Mouse (Mus musculus) spleen, embryonic (tissue): ENCODE measurements around the gene Tmem120b.

Source experiments
- CTCF ChIA-PET: fragments of 350-600 bp; sonication (Branson Sonifier 250); formaldehyde crosslinking; loops from one replicate; lab custom pipeline; 2022; lab: Charles Lee

Gene Tmem120b

DNA sequence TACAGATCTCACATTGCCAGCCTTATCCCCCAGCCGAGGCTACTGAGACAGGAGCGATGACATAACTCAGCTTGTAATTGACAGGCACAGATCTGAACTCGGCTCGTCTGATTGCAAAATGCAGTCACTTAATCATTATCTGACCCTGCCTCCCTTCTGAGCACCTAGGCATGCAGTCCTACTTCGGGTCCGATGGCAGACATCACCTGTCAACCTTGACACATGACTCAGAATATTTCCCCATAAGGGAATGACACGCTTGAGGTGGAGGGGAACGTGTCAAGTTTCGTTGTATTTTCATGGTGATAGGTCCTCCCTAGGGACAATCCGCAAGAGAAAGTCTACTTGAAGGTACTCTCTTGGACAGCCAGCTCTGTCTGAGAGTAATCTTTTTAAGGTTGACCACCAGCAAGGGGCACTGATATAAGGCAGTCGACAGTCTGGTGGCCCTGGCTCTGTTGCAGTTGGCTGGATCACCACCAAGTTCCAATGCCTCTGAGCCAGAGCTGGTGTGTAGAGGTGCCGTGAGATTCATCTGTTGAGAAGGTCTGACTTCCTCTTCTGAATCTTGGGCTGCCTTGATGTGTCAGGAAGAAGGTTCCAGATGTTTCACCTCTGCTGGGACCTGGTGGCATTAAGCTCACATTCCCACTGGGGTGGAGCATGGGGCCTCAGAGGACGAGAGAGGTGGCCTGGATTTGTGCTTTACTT is 15.3 kb downstream of the Tmem120b start:
- CTCF ChIA-PET: no interaction called here

DNA sequence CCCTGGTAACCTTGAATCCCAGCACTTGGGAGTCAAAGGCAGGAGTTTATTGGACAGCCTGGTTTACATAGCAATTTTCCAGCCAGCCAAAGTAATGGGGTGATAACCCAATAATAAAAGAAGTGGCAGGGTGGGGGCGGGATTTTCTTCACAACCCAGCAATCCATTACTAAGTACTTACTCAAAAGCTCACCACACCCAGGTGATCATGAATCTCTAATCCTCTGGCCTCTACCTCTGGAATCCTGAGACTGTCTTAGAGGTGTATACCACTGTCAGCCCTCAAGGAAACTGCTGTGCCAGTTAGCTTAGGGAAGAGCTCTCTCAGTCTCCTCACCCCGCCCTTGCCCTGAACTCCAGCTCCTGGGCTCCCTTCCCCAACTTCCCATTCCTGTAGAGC is 18.3 kb downstream of the Tmem120b start:
- CTCF ChIA-PET: interaction anchor here (0.6 to 1.1 kb wide), 3 partner anchors 43 to 46 kb away, joined by 3 to 6 read pairs (median 3); no protein-coding TSS in a partner anchor

DNA sequence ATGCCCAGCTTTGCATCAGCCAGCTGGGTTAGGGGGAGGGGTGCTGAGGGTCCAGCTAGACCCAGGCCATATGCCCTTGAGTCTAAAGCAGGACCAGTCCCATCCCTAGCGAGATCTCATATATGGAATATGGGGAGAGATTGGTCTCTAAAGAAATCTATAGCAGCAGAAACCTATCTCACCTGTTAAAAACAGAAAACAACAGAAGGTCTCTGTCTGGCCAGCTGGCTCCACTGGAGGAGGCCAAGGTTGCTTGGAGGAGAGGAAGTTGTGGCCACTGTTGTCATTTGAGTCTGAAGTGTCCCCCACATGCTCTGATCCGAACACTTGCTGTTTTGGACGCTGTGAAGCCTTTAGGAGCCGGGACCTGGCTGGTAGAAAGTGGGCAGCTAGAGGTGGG is 20.6 kb downstream of the Tmem120b start:
- CTCF ChIA-PET: no interaction called here

DNA sequence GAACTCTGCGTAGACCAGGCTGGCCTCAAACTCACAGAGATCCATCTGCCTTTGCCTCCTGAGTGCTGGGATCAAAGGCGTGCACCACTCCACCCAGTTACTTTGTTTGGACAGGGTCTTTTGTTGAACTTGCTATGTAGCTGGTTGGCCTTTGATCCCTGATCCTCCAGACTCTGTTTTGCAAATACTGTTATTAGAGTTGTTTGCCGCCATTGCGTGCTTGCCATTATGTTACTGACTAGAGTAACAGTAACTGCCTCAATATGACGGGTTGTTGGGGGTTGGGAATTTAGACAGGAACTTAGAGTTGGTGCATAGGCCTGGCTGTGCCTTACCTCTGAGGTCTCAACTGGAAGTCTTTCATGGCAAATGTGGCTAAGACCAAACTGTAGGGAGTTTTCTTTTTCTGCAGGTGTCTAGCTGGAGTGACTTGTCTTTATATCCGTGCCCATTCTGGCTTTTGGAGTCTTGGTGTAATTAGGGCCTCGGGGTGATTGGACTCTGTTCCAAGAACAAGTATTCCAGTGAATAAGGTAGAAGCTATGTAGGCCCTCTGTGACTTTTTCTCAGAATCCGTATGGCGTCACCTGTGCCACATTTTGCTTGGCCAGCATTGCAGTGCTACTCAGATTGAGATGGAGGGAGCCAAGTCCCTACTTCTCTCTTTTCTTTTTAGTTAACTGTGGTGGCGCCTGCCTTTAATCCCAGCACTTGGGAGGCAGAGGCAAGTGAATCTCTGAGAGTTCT is 22.5 kb downstream of the Tmem120b start:
- CTCF ChIA-PET: interaction anchor here (0.6 kb wide), 1 partner anchor 53 kb away, joined by 4 read pairs; no protein-coding TSS in a partner anchor

DNA sequence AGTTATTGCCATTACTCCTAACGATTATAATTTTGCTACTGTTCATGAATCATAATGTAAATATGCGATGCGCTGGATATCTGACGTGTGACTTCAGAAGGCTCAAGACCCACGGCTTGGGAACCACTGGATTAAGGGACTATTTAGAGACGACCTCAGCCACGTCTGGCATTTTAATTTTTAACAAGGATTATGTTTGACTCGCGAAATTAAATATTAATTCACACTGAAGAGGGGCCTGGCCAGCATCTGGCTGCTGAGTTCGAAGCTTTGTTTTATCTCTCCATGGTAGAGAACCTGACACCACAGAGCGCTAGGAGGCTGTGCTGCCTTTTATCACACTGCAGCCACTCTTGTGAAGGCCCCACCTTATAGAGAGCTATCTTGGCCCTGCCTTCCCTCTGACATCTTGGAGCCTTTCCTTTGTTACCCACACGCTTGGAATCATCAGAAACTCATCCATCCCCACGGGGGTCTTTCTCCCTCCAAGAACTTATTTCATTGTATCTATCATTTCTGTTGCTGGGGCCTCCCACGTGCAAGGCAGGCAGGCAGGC is 24.9 kb downstream of the Tmem120b start:
- CTCF ChIA-PET: no interaction called here

DNA sequence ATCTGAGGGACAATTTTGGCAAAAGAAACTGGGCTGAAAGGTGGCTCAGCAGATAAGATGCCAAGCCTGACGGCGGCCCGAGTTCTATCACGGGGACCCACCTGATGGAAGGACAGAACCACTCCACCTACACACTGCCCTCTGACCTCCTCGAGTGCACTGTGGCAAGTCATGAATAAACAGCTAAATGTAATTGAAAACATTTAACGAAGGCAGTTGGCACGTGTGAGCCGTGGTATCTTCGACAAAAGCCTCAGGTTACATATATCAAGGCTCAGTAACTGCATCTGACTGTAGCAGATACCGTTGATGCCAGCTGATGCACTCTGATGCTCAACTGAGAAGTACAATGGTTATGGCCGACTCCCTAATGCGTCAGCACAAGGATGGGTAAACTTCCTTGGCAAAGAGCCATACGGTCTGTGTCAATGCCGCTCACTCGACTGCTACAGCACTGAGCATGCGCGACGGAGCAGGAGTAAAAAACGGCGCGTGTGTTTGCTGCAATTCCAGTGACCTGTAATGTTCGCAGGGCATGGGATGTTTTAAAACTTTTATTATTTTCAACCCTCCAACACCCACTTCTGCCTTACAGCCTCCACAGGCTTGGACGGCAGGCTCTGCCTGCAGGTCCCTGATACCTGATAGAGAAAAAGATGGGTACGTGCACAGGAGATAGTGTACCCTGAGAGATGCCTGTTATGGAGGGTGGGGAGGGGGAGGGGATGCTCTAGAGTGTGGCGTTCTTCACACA is 26.2 kb downstream of the Tmem120b start:
- CTCF ChIA-PET: no interaction called here

DNA sequence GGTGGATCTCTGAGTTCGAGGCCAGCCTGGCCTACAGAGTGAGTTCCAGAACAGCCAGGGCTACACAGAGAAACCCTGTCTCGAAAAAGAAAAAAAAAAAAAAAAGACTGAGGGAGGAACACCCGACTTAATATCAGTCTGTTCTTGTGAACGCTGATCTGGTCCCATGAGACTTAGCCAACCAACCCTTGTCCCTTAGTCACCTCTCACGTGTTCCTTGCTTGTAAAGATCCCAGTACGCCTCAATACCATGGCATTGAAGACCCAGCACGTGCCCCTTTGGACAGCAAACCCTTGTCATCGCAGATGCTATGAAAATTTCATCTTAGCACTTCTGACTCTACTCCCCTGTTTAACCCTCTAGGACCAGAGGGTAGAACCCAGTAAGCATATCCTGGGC is 28.1 kb downstream of the Tmem120b start:
- CTCF ChIA-PET: no interaction called here

DNA sequence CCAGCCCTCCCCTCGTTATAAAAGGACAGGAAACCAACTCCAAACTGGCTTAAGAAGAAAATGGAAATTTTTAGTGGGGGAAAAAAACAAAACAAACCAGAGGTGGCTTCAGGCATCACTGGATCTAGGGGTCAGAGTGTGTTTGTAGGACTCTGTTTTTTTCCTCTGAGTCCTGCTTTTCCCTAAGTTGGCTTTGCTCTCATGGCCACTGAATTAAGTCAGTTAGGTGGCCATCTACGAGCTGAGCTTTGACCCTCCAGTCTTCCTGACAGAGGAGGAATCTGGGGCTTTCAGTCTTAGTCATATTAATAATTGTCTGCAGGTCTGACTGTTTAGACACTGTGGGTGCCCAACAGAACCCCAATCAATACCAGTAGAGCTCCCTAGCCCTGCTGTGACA is 30.3 kb downstream of the Tmem120b start:
- CTCF ChIA-PET: interaction anchor here (0.5 kb wide), 1 partner anchor 160 kb away, joined by 3 read pairs; no protein-coding TSS in a partner anchor

DNA sequence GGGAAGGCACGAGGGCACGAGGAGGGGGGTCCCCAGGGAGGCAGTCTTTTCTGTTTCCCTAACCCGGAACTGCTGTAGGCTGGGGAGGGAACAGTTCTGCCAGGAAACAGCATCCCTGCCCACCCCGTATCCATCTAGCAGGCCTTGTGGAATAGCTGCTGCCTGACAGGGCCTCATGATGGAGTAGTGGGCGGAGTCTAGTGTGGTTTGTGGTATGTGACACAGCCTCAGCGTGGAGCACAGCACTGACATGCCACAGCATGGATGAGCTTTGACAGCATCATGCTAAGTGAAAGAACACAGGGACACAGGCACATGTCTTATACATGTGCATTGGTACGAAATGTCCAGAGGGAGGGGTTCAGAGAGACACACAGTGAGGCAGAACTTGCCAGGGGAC is 34.2 kb downstream of the Tmem120b start:
- CTCF ChIA-PET: interaction anchor here (1.0 kb wide), 1 partner anchor 9 kb away, joined by 3 read pairs; no protein-coding TSS in a partner anchor

DNA sequence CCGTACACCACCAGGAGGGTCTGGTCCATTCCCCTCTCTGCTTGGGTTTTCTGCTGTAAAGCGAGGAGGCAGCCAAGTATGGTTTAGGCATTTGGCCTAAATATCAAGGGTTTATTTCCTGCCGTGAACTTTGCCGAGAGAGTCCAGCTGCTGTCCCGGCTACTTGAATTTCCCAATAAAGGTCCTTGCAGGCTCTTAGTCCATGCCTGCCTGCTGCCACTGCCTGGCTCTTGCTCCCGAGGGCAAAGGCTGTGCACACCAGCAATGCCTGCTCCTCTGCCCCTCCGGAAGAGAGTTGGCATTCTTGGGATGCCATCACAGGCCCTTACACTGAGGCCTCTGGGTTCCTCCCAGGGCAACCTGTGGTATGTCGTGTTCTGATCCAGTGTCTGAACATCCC is 35.3 kb downstream of the Tmem120b start:
- CTCF ChIA-PET: no interaction called here

DNA sequence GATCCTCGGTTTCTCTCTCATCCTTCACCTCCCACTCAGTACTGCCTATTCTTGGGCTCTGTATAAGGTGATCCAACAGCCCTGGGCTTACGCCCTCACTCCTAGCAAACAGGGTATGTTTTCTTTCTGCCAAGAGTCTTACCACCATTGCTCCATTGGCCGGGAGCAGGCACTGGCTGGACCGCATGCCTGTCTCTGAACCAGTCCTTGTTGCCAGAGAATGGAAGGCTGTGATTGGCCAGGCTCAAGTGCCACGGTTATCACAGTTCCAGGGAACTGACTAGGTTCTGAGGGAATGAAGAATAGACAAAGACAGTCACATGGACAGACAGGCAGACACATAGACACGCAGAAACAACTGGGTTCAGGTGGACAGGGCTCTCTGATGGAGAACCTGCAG is 36.6 kb downstream of the Tmem120b start:
- CTCF ChIA-PET: no interaction called here

DNA sequence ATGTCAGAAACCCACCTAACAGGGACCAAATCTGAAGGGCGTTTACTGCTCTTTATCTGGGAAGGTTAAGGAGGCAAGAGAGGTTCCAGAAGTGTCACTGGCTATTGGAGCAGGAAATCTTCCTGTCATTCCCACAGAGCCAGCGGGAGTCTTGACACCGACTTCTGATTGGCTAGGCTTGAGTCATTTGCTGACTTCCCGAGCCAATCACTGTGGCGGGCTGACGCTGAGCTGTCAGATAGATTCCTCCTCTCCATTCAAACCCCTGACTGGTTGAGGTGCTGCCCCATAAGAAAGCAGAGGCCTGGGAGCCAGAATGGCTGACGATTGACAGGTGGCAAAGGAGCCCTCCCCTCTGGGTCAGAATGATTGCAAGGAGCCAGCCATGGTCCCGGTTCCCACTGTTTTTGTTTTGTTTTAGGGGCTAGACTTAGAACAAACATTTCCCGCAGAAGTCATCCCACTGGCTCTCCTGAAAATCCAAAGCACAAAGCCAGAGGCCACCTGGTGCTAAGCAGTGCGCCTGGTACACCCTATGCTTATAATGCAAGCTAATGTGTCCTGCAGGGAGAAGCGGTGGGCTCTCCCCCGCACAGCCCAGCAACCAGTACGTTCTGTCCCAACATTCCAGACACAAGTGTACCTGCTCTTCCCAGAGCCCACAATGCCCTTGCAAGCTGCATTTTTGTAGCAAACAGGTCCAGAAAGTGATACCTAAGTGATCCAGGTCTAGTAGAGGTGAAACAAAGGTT is 41.4 kb downstream of the Tmem120b start:
- CTCF ChIA-PET: no interaction called here

DNA sequence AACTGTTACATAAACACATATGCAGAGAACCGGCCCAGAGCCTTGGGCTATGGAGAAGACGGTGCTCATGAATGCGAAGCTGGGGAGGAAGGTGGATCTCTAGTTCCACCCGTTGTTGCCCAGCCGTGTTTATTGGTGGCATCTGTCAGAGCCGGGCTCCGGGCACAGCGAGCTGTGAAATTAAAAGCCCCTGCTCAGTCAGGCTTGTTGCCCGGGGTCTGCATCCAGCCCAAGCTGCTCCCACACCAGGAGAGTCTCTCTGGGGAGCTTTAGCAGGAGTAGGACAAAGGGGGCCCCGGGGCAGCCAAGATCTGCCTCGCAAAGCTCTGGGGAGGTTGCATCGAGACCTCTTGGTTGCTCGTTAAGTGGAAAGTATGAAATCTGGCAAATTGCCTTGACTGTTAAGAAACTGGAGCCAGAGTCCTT is 42.1 kb downstream of the Tmem120b start:
- CTCF ChIA-PET: interaction anchor here (0.6 to 1.1 kb wide), 4 partner anchors 23 to 1258 kb away, joined by 3 to 20 read pairs (median 3); no protein-coding TSS in a partner anchor

DNA sequence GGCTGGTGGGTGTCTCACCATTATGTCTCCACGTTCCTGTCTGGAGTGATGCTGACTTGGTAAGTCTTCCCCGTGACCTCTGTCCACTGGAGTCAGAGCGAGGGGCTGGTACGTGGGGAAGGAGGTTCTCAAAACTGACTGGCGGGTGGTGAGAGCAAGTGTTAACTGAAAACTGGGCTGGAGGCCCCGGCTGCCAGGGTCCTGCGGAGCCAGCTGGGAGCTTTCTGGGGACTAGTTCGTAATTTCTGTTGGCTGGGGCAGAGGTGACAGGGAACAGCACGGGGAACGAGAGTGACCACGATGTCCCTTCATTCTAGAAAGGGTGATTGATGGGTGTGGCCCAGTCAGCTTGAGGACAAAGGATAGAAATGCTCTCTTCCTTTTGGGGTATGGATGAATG is 45.9 kb downstream of the Tmem120b start:
- CTCF ChIA-PET: interaction anchor here (1.1 kb wide), 1 partner anchor 50 kb away, joined by 6 read pairs; no protein-coding TSS in a partner anchor

DNA sequence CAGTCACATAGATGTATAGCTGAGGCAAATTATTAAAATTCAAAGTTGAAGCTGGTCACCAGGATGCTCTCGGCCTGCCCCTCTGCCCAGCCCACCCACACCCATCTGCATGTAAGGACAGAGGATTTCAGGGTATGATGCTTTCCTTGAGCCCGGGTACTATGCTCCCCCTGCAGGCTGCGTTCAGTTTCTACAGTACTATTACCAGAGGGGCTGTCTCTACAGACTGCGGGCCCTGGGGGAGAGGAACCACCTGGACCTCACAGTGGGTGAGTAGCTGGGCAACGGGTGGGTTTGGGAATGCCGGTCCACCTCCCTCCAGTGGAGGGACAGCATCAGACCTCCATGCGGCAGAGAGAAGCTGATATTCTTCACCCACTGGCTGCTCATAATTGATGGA is 46.7 kb downstream of the Tmem120b start:
- CTCF ChIA-PET: interaction anchor here (0.6 to 2.7 kb wide), 5 partner anchors 12 to 57 kb away, joined by 3 to 15 read pairs (median 6); partner anchors contain the start of gene Rhof

DNA sequence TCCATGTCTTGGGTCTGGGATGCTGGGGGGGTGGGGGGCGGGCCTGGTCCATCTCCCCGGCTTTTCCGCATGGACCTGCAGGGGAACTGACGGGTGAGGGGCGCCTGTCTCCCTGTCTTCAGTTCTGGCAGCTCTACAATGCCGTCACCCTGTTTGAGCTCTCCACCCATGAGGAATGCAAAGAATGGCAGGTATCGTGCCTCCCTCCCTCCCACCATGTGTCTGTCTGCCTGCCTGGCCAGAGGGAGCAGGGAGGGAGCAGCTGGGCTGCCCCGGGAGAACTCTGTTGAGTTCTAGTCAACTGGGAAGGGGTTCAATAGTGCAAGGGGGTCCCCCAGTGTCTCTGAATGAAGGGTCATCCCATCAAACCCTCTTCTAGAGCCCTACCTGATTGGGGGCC is 47.9 kb downstream of the Tmem120b start:
- CTCF ChIA-PET: interaction anchor here (0.7 to 2.7 kb wide), 4 partner anchors 17 to 56 kb away, joined by 6 to 15 read pairs (median 10); partner anchors contain the start of gene Rhof

DNA sequence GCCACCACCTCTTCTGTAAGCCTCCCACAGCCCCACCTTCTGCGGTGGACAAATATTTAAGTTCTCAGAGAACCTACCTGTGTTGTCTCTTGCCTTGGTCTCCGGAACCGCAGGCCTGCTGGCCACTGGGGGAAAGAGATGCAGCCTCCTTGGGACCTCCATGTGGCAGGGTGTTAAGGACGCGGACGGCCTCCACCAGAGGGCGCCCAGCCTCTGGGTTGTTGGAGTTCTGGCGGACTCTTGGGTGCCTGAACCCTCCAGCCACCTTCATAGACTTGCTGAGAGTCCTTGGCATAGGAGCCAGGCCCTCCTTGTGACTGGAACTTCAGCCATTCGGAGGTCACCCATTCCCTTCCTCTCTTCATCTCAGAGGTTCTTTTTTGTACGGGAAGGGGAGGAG is 49.0 kb downstream of the Tmem120b start:
- CTCF ChIA-PET: interaction anchor here (2.7 kb wide), 1 partner anchor 16 kb away, joined by 15 read pairs; the partner anchor contains the start of gene Rhof

DNA sequence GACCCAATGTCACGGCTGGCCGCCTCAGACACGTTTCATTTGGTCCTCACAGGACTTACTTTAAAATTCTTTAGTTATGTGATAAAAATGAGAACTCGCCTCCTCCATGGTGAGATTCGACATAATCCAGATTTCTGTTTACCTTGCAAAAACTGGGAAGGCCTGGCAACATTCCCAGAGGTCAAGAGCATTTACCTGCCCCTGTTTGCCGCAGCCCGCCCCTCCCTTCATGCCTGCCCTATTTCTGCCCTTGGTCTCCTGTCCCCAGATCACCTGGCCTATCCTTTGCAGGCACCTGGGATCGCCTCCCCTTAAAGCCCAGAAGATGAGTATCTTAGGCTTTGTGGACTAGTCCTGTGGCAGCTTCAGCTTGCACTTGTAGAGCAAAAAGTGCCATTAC is 49.6 kb downstream of the Tmem120b start:
- CTCF ChIA-PET: no interaction called here

DNA sequence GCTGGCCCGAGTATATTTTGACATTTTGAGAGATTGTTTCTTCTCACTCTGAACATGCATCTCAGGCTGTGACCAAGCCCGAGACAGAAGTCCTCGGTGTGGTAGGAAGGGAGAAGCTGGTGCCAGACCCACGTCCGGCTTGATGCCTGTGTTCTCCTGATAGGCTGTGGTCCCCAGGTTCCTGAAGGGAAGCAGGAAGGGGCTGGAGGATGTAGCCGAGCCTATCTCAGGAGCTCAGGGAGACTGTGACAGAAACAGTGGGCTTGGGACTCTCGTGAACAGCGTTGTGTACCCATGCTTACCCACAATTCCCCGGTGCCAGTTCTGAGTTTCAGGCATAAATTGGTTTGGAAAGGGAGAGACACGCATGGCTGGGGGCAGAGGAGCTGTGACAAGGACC is 50.6 kb downstream of the Tmem120b start:
- CTCF ChIA-PET: interaction anchor here (0.9 to 1.6 kb wide), 2 partner anchors 14 to 52 kb away, joined by 3 to 4 read pairs; partner anchors contain the start of gene Rhof

DNA sequence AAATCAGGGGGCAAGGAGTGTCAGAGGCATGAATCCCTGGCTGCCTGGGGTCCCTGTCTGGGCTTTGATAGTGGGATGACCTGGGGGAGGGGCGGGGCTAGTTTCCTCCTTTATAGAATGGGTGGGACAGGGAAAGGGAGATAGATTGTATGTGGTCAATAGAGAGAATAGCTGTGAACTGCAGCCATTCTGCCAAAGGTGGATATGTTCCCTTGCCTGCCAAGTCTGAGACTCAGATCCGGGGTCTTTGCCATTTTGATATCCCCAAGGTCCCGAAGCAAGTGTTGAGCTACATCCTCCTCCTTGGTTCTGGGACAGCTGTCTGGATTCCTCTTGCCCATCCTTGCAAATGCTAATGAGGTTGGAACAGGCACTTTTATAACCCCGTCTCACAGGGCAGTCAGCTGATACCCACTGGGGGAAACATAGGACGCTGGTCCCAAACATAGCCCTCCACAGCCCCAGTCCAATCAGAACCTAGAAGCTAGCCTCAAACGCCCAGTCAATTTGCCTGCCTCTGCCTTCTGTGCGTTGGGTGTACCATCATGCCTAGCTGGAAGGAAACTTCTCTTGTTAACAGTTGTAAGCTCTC is 52.5 kb downstream of the Tmem120b start:
- CTCF ChIA-PET: interaction anchor here (0.8 kb wide), 1 partner anchor 12 kb away, joined by 5 read pairs; the partner anchor contains the start of gene Rhof
